Mouse (Mus musculus) left cerebral cortex, postnatal 25 days (tissue): ENCODE results near the gene Cd5. TPM values are rescaled to one million over a fixed set of nuclear protein-coding genes. Genes with fewer than 3 reads are reported as not detected.

Experiments used
- DNase-seq, 2 experiments: peaks; one replicate each; pipeline ENCODE4 v3.0.0; 2022; ENCODE audit warnings: low spot score in 2 of 2, mixed read lengths in 1 of 2
- intact Hi-C: fragments of 180-260 bp; cut with DNase I; formaldehyde crosslinking; loops from one replicate; pipeline ENCODE4 v1.15.1; 2025
- total RNA-seq, 2 experiments: library from RNA; stranded (reverse); gene quantifications; 2 replicates each; pipeline ENCODE4 v1.2.3; 2021

The Cd5 gene
- total RNA-seq, 2 experiments from 2014 or later = not detected

DNA sequence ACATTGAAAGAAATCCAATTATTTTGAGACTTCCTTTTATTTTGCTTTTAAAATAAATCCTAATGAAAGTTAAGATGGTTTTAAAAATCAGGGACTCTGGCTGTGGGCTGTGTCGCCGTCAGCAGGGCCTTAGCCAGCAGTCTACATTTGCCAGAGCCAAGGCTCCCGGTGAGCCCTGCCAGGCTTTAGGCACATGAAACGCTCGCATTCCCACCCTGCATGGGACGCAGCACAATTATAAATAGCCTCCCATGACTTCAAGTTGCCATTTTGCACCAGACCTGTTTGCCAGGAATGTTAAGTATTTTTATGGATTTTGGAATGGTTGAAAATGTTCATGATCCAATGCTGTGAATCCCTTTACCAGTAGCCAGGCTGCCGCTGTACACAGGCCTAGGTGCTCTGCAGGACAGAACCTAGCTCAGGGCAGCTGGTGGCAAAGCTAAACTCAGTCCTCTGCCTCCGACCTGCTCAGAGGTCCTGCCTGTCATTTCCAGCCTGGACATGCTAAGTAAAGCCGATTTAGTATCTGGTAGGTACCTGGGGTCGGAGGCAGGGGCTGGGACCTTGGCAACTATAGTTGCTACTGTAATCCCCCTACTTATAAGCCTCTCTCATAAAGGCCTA is 5.2 kb downstream of the Cd5 start:
- DNase-seq = peak in 1 of 2 experiments; percentile 68
- intact Hi-C loops = no loop called here

- DNase-seq = no peak
- intact Hi-C loops = no loop called here
These were observed 6.1 kb downstream of the Cd5 start for GRCm38 (mm10) chr19:10732741-10733140.

DNA sequence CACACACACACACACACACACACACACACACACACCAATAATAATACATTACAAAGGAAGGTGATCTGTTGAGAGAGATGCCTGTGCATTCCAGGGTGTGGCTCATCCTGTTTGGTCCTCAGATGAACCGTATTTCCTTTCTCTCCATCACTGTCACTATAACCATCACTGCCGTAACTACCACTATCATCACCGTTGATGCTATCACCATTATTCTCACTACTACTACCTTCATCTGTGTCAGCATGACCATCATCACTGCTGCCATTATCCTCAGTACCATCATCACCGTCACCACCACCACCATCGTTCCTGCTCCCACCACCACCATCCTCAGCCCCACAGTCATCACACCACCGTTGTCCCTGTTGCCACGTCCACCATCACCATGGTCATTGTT is 6.8 kb downstream of the Cd5 start:
- intact Hi-C loops = no loop called here
- no peak for DNase-seq

- intact Hi-C loops = no loop called here
- DNase-seq = peak in 1 of 2 experiments; percentile 72
These were observed 8.3 kb downstream of the Cd5 start for GRCm38 (mm10) chr19:10730469-10730868.

- intact Hi-C loops = no loop called here
- DNase-seq = no peak
These were observed 8.9 kb downstream of the Cd5 start for GRCm38 (mm10) chr19:10729889-10730288.

- intact Hi-C loops = no loop called here
- no peak for DNase-seq
These were observed 14.0 kb downstream of the Cd5 start for GRCm38 (mm10) chr19:10724629-10725363.

- no peak for DNase-seq
- intact Hi-C loops = no loop called here
These were observed 15.2 kb downstream of the Cd5 start for GRCm38 (mm10) chr19:10723649-10724048.

DNA sequence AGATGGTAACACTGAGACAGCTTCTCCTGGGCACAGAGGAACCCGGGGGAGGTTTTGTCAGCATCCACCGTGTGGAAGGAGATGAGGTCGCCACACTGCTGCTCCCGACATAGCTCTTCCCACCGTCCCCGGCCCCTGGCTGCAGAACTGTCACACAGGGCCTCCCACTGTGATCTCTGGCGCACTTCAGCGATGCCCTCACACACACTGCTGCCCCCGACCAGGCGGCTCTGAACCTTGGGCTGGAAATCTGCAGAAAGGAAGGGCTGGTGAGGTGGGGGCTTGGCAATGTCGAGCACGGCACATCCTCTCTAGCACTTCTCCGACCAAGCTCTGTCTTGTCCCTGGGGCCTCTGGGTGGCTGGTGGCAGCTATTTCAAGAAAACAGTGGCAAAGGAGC is 15.7 kb downstream of the Cd5 start:
- no peak for DNase-seq
- intact Hi-C loops = no loop called here

- intact Hi-C loops = no loop called here
- DNase-seq = no peak
These were observed 17.7 kb downstream of the Cd5 start for GRCm38 (mm10) chr19:10721064-10721463.

DNA sequence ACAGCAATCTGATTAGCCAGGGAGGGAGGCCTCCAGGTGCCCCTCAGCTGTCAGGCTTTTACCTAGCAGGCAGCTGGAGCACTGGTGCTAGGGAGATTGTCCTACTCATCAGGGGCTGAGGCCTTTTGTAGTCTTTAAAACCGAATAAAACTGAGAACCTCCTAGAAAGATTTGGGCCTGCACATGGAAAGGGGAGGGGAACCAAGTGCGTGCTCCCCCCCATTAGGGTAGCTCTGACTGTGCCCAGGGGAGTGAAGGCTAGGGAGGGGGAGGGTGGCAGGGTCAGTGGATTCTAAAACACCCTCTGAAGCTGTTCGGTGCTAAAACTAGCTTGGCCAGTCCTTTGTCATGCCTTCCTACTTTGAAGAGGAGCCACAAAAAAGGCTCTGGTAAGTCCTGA is 18.3 kb downstream of the Cd5 start:
- DNase-seq = no peak
- intact Hi-C loops = no loop called here

DNA sequence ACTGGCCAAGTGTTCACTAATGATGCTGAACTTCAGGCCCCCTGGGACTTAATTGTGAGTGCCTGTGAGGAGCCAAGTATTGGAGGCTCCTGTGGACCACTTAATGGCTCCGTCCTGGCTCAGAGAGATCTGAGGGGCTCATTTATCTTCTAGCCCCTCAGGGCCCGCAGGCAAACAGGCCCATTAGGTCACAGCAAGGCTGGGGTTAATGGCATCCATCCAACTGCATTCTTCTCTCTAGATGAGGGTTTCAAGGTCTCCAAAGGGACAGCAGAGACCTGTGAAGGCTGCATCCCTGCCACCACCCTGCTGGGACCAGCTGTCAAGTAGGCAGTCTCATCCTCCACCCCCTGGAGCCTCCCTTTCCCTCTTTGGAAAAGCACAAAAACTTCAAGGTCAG is 19.1 kb downstream of the Cd5 start:
- intact Hi-C loops = no loop called here
- no peak for DNase-seq

DNA sequence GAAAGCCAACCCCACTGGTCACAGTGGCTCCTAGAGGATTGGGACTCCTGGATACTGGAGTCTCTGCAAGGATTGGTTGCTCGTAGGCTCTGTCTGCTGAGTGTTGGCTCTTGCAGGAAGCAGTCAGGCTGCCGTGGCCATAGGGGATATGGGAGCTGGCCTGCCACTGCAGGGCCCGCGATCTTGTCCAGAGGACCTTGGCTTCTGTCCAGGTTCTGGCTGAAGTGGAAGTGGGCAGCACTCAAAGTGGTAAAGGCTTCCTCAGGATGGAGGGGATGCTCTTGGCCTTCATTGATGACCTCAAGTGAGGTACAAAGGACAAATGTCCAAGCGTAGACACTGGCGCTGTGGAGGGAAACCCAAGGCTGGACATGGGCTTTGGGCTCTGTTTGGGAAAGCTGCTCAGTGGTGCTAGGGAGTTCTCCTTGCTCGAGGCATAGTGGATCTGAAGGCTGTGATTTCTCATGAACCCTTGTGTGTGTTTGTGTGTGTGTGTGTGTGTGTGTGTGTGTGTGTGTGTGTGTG is 20.5 kb downstream of the Cd5 start:
- intact Hi-C loops = no loop called here
- DNase-seq = no peak

GRCm38 (mm10) chr19:10715476-10715875 is 23.3 kb downstream of the Cd5 start:
- no peak for DNase-seq
- intact Hi-C loops = no loop called here

DNA sequence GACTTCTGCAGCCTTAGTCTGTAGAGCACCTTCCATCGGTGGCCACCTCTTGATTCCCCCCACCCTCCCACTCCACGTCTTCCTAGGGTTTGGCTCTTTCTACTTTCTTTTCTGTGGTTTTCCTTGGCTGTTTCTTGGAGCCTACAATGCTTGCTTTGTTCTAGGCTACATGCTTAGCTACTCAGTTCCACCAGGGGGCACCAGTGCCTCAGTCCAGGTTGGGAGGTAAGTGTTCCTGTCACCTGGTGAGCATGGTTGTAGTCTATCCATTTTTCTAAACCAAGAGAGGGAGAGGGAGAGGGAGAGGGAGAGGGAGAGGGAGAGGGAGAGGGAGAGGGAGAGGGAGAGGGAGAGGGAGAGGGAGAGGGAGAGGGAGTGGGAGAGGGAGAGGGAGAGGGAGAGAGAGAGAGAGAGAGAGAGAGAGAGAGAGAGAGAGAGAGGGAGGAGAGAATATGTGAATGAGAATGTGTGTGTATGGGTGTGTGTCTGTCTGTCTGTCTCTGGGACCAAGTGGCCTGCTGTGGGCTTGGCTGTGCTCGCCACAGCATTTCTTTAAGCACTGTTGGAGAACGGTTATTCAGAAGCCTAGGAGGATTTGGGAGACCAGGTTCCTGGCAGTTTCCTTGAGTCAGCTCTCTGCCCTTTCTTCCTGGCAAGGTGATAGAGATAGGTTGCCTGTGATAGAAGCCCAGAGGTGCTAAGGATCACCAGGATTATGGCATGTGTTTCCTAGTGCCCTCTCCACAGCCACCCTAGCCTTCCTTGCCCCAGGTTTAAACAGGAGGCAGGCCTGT is 23.9 kb downstream of the Cd5 start:
- intact Hi-C loops = loop anchor here (5.0 kb wide), 4 partner anchors 97 to 237 kb away; partner anchors contain the start of genes Tmem109 and Tmem132a
- peak; percentile 72 to 89 for DNase-seq

DNA sequence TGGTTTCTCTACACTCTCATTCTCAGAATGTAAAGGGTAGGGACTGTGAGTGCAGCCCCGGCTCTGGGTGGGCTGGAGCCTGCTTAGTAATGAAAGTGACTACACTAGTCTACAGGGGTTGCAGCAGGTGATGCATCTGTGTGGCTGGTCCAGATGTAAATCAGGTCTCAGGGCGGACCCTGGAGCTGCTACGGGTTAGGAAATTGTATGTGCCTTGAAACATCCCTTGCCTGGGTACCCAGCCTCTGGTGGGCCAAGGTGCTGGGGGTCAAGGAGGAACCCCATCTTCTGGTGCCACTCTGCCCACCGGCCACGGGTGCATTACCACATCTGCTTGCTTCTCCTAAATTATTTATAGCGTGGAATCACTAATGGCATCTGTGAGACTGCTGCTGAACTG is 24.6 kb downstream of the Cd5 start:
- intact Hi-C loops = loop anchor here (5.0 kb wide), 4 partner anchors 98 to 238 kb away; partner anchors contain the start of genes Tmem109 and Tmem132a
- DNase-seq = no peak

- no peak for DNase-seq
- intact Hi-C loops = loop anchor here (5.0 kb wide), 4 partner anchors 99 to 239 kb away; partner anchors contain the start of genes Tmem109 and Tmem132a
These were observed 25.3 kb downstream of the Cd5 start for GRCm38 (mm10) chr19:10713551-10713950.

- no peak for DNase-seq
- intact Hi-C loops = loop anchor here (5.0 kb wide), 4 partner anchors 100 to 240 kb away; partner anchors contain the start of genes Tmem109 and Tmem132a
These were observed 26.2 kb downstream of the Cd5 start for GRCm38 (mm10) chr19:10712646-10713045.

DNA sequence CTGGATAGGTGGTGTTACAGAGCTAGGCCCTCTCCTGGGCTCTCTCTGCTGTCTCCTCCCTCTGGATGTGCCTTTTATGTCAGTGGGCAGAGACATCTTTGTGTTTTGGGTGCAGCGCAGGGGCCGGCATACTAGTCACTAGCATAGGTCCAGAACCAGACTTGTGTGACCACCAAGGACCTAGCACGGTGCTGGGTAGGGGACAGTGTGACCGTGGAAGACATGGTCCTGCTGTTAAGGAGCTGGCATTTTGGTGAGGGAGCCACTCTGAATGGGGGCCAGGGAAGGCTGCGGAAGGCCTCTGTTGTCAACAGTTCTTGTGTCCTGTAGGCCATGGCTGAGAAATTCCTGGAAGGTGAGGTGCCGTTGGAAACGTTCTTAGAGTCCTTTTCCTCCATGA is 26.6 kb downstream of the Cd5 start:
- intact Hi-C loops = loop anchor here (5.0 kb wide), 4 partner anchors 100 to 240 kb away; partner anchors contain the start of genes Tmem109 and Tmem132a
- no peak for DNase-seq

DNA sequence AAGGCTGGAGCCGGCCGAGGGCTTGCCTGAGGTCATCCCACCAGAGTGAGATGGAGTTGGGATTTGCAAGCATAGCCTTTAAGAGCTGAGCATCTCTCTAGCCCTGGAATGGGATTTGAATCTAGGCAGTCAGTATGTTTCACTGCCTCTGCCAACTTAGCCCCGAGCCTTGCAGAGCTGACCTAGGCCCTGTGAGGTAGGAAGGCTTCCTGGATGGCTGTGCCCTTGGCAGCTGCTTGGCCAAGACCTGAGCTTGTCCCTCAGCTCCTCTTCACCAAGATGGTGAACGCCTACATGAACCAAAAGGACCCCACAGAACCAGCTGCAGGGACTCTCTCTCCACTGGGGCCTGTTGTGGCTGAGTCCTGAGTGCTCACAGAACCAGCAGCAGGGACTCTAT is 28.1 kb downstream of the Cd5 start:
- intact Hi-C loops = loop anchor here (5.0 kb wide), 4 partner anchors 102 to 242 kb away; partner anchors contain the start of genes Tmem109 and Tmem132a
- DNase-seq = no peak

GRCm38 (mm10) chr19:10710088-10710511 is 28.7 kb downstream of the Cd5 start:
- peak; percentile 74 to 77 for DNase-seq
- intact Hi-C loops = loop anchor here (5.0 kb wide), 4 partner anchors 102 to 242 kb away; partner anchors contain the start of genes Tmem109 and Tmem132a
